Mouse (Mus musculus) frontal cortex, postnatal 14 days (tissue): ENCODE results near the gene Sept9.
A peak's percentile ranks its signal among the peaks of the same experiment; 100 is the strongest.

Experiments
- DNase-seq, 2 experiments: peaks; one replicate each; pipeline ENCODE4 v3.0.0; 2022; ENCODE audit warnings: low spot score in 2 of 2

The Sept9 gene

DNA sequence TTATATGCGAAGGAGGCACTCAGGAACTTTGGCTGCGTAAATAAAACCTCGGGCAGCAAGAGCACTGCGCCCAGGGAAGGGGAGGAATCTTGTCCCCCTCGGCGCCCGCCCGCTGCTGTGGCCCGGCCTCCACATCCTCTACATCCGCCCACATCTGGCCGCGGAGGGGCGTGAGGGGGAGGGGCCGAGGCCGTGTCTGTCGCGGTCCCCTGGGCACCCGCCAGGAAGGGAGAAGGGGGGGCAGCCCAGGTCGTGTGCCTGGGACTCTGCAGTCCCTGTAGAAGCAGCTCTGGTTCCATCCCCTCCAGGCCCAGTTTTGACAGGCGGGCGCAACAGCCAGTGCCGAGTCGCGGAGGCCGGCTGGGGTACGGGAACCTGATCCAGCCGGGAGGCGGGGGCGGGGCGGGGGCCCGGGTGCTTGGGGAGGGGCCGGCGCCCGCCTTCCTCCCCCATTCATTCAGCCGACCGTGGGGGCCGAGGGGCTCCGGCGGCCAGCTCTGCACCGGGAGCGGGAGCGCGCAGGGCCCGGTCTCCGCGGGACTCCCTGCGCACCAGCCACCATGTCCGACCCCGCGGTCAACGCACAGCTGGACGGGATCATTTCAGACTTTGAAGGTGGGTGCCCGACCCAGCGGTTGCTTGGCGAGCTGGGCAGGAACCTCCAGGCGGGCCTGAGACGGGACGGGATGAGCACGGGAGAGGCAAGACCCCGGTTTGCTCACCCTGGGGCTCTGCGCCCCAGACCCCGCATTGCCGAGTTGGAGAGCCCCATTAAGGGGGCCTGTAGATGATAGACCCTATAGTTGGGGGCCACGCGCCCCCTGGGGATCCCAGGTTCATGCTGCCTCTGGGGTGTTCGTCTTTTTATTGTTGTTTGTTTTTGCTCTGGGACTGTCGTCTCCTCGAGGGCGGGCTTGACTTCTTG, 66.8 kb downstream of the Sept9 start:
- DNase-seq, result peak in 1 of 2 experiments; percentile 43

- DNase-seq, result no peak
Observed at GRCm38 (mm10) chr11:117266906-117267721, 67.7 kb downstream of the Sept9 start.

DNA sequence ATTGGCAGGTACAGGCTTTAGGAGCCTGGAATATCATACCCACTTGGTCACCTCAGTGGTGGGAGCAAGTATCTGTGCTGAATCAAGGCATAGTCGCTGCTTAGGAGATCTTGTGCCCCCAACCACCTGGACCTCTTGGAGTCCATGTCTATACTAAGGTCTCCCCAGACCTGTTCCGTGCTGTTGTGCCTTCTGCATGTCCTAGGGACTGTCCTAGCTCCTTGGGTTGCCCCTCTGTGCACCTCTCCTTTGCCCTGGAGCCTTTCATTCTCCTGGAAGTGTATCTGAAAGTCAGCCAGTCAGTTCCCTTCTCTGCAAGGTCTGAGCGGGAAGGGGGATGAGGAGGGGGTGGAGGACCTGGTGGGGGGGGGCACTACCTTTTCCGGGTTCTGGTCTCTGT, 68.4 kb downstream of the Sept9 start:
- no peak for DNase-seq

GRCm38 (mm10) chr11:117268304-117268956, 69.0 kb downstream of the Sept9 start:
- no peak for DNase-seq

DNA sequence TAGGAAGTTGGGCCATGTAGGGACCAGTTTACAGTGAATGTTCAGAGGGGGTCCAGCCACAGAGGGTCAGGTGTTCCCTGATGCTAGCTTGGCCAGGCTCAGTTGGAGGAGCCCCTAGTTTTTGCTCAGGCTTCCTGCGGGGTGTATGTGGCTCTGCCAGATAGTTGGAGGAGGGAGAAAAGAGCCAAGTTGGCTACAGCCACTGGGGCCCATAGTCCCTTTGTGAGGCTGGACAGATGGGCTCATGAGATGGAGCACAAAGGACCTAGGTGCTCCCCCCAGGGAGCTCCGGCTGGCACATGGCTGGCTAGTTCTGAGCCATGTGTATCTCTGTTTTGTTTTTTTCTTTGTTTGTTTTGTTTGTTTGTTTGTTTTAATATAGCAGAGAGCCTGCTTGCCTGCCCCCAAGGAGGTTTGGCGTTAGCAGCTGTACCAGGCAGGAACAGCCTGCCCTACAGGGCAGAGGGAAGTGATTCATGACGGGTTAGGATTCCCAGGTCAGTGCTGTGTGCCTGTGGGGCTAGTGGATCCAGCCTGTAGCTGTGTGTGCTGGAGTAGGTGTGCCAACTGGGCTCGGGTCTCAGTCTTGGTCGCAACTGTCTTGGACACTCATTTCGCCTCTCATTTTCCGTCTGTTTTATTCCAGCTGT, 69.7 kb downstream of the Sept9 start:
- no peak for DNase-seq

GRCm38 (mm10) chr11:117269946-117270345, 70.5 kb downstream of the Sept9 start:
- no peak for DNase-seq

GRCm38 (mm10) chr11:117274973-117275372, 75.5 kb downstream of the Sept9 start:
- DNase-seq, result no peak

DNA sequence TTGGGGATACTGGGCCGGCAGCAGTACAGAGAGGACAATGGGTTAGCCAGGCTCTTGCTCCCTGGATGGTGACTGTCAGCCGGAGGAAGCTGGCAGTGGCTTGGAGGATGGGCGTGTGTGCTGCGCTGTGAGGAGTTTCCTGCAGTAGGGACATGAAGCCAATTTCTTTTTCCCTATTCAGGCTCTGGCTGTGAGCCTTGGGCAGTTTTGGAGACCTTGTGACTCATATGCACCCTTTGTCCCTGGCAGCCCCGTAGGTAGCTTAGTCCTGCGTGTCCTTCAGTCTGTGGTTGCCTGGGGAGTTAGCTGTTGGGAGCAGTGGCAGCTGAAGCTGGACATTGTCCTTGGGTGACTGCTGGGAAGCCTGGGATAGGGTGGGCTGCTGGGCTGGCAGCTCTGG, 76.5 kb downstream of the Sept9 start:
- no peak for DNase-seq

DNA sequence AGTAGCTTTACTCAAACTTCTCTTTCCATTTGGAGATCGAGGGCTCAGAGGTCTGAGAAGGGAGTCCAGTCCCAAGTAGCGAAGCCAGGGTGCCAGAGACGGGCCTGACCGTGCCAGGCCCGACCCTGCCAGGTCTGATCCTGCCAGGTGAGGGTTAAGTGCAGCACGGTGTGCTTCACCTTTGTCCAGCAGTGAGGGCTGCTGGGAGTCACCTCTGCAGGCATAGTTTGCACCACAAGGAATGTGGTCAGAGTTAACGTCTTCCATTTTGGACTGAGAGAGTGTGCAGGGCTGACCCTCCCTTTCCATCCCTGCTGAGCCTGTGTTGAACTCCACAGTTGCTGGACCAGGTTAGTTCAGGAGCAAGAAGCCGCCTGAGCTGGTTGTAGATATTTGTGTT, 77.5 kb downstream of the Sept9 start:
- no peak for DNase-seq

DNA sequence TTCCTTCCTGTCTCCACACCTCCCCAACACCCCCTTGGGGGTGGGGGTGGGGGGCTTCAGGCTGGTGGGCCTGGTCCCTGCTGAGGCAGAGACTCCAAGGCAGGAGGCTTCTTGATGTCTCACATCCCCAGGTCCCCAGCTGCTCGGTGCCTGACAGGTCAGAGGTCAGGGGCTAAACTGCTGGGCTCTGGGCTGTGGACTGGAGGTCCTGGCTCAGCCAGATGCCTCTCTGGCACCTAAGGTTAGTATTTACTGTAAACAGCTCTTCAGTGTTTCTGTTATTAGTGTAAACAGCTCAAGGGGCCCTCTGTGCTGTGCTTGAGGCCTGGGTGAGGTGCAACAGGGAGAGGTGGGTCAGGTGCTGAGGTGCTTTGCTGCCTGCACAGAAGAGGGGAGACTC, 78.7 kb downstream of the Sept9 start:
- DNase-seq, result no peak

GRCm38 (mm10) chr11:117278514-117278913, 79.1 kb downstream of the Sept9 start:
- DNase-seq, result no peak

- DNase-seq, result no peak
Observed at GRCm38 (mm10) chr11:117279993-117280392, 80.5 kb downstream of the Sept9 start.

GRCm38 (mm10) chr11:117283048-117283888, 83.8 kb downstream of the Sept9 start:
- no peak for DNase-seq

DNA sequence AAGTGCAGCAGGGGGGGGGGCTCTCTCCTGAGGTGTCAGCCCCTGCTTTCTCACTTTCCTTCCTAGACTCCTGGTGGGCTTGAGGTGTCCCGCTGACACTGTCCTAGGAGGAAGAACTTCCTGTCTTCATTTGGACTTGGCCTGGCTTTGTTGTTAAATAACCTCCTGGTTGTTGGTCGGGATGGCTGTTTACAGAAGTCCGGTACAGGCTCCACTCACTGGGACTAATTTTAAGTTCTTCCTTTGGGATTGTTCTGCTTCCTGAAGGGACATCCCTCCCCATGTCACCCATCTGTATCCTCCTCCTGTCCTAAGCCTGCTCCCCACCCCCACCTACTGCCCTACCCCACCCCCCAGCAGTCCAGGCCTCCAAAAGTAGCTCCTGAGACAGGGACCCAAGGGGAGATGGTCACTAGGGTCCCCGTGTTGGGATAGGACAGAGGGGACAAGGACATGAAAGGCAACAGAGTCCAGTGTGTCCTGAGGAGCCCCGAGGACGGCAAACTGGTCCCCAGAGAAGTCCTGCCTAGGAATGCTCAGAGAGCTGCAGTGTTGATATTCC, 84.5 kb downstream of the Sept9 start:
- no peak for DNase-seq

GRCm38 (mm10) chr11:117284721-117285605, 85.5 kb downstream of the Sept9 start:
- no peak for DNase-seq

DNA sequence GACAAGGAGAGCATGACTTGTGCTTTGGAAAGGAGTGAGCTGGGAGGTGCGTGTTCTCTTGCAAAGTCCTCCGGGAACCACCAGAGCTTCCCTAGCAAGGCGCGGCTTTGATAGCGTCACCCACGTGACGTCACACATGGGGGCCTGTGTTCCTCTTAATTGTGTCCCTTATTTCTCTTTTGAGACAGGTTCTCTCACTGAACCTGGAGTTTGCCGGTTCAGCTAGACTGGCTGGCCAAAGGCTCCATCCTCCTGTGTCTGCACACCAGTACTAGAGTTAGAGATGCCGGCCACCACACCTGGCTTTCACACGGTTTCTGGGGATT, 86.1 kb downstream of the Sept9 start:
- DNase-seq, result no peak

- DNase-seq, result no peak
Observed at GRCm38 (mm10) chr11:117287792-117288191, 88.3 kb downstream of the Sept9 start.

DNA sequence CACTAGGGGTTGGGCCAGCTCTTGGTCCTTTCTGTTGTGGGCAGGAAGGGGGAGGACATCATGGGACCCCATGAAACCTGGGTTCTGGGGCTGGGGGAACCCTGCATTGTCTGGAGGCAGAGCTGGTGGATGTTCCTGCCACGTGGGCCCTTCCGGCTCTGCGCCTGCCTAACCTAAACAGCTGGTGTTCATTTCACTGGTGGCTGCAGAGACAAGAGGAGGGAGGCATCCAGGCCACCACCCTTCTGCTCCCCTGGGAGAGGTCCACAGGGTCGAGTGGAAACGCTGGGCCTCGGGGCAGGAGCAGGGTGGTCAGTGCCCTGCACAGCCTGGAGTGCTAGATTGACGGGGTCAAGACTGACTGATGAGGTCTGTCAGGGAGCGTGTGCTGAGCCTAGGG, 89.3 kb downstream of the Sept9 start:
- no peak for DNase-seq

DNA sequence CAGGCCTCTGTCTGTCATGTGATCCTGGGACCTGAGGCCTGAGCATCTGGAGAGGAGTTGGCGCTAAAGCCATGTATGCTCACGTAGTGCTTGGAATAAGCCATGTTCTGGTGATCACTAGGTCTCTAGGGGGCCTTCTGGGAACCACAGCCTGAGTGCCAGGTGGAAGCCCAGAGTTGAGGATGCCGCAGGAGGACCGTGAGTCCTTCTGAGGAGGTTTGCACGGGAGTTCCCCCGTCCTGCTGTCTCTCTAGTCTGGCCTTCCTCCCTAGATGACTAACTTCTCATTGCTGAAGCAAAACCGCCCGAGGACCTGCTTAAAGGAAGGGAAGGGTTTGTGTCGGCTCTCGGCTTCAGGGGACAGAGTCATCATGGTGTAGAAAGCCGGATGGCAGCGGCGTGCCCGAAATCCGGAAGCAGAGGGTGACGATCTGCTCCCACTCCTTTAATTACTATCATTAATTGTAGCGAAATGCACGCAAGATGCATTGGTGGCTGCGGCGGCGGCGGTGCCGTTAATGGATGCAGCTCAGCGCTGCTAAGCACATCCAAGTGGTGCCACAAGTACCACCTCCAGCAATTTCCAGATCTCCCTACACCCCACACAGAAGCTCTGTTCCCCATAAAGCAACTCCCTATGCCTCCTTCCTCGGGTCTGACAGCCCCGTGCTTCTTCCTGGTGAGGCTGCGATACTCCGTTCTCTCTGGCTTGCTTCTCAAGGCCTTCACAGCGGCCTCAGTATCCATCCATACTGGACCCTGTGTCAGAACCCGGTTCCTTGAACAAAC, 92.0 kb downstream of the Sept9 start:
- DNase-seq, result no peak
